In genomic region chr11:110438135-110438534, GRCm38 (mm10) we compare ENCODE assay signal across 16 mouse cellular contexts.
"Had no signal": no experiment of that assay in that cellular context is flagged by ENCODE, and none has a peak within 500 bp of the region (broad histone marks: within the 10 kb centered on the region; RNA-seq: fewer than 3 reads in every experiment).

No protein-coding gene starts in this region.

- ATAC-seq: intestine, embryonic 15.5 days; liver, postnatal 0 days; lung, postnatal 0 days; midbrain, embryonic 16.5 days had no signal

- H3K27me3 ChIP-seq: intestine, embryonic 15.5 days had no signal

- H3K36me3 ChIP-seq: intestine, embryonic 15.5 days had no signal

- H3K4me1 ChIP-seq: intestine, embryonic 15.5 days had no signal

- H3K27ac ChIP-seq: intestine, embryonic 15.5 days; kidney, postnatal 0 days; layer of hippocampus, adult 2 months; liver, embryonic 14.5 days; midbrain, embryonic 12.5 days; stomach, postnatal 0 days had no signal

- H3K4me3 ChIP-seq: intestine, embryonic 15.5 days; layer of hippocampus, adult 2 months; midbrain, embryonic 12.5 days had no signal

- DNase-seq: kidney, adult 11 months; kidney, postnatal 25 days; layer of hippocampus, adult 9-11 months; liver, postnatal 0 days; lung, embryonic 14.5 days; lung, postnatal 36 days; thymus, adult 2 months; thymus, postnatal 36 days had no signal
